Mouse (Mus musculus) lung, postnatal 14 days (tissue): ENCODE results near the gene Dusp13.

ENCODE experiments used
- DNase-seq: peaks from one replicate; pipeline ENCODE4 v3.0.0; 2021

Dusp13 gene

GRCm38 (mm10) chr14:21702691-21703090, 48.3 kb downstream of the Dusp13 start:
- DNase-seq = no peak

GRCm38 (mm10) chr14:21696186-21696830, 54.7 kb downstream of the Dusp13 start:
- no peak for DNase-seq

- no peak for DNase-seq
These were observed 56.0 kb downstream of the Dusp13 start for GRCm38 (mm10) chr14:21695020-21695419.

GRCm38 (mm10) chr14:21691070-21691469, 59.9 kb downstream of the Dusp13 start:
- DNase-seq = peak; percentile 50

- no peak for DNase-seq
These were observed 64.4 kb downstream of the Dusp13 start for GRCm38 (mm10) chr14:21686376-21687279.

GRCm38 (mm10) chr14:21685411-21686146, 65.4 kb downstream of the Dusp13 start:
- DNase-seq = no peak

- no peak for DNase-seq
These were observed 67.1 kb downstream of the Dusp13 start for GRCm38 (mm10) chr14:21683834-21684233.
